Mouse (Mus musculus): ENCODE results near the gene Gm28171. TPM values are rescaled to one million over a fixed set of nuclear protein-coding genes. Genes with fewer than 3 reads are reported as not detected.
"Not testable (repeated sequence)": the region's sequence is repeated elsewhere in the genome, so short reads cannot be mapped to it uniquely, and the experiment has no call there.

Gene Gm28171
- total RNA-seq (2012; rRNA removed), result not detected in 2 replicates

DNA sequence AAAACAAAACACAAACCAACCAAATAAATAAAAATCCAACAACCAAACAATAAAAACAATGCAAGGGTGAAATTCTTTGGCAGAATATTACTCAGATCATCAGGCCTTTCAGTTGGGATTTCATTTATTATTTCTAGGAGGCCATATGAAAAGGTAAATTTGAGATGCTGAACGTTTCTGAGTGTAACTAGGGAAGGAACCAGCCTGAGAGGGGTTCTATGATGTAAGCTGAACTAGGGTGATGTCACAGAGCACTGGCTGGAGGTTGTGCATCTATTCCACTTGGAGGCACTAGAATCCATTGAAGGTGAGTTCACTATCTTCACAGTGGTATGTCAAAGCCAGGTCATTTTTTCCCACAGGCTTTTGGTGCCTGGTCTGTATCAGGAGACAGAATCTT, at the start of gene Gm28171:
Gene Gm28171, plus strand, starts transcription at position 301 of the 400 bp plus-strand sequence.
- H3K27ac ChIP-seq (ENCODE audit: insufficient read depth, low read depth, low read length, poor library complexity, severe bottlenecking); DNase-seq (ENCODE audit: low read depth, low spot score); H3K4me1 ChIP-seq (ENCODE audit: control insufficient read depth in 2 of 2, insufficient read depth in 2 of 2, low read length in 2 of 2, poor library complexity in 1 of 2); H3K36me3 ChIP-seq (ENCODE audit: control insufficient read depth, insufficient read depth, low read length, poor library complexity, severe bottlenecking); H3K4me3 ChIP-seq (ENCODE audit: insufficient read depth in 1 of 2, low read depth in 1 of 2, low read length in 2 of 2, poor library complexity in 1 of 2, severe bottlenecking in 1 of 2); H3K9ac ChIP-seq (ENCODE audit: insufficient read depth, low read depth, low read length, poor library complexity, severe bottlenecking); in situ Hi-C loops (cut with MboI; ENCODE audit: low sequenced_read_pairs in 2 of 2, unreplicated experiment in 2 of 2); H3K9me3 ChIP-seq (ENCODE audit: control insufficient read depth, insufficient read depth, low read depth, low read length): not testable (repeated sequence)

Other genes starting within 250 kb of the Gm28171 start
- gene Gm21854, start 136.4 kb upstream of the Gm28171 start, total RNA-seq (2012; rRNA removed), result not detected in 2 replicates
- not detected in 2 replicates for gene Gm20914, start 67.4 kb upstream of the Gm28171 start, total RNA-seq (2012; rRNA removed)
- gene Gm21778, start 149.1 kb downstream of the Gm28171 start, total RNA-seq (2012; rRNA removed), result not detected in 2 replicates

Data from ES-E14 (cell line).